Mouse (Mus musculus) kidney, postnatal 36 days (tissue): ENCODE data around the gene Chit1.
A peak's percentile ranks its signal among the peaks of the same experiment; 100 is the strongest.

ENCODE experiments used
- DNase-seq, 2 experiments: peaks; one replicate each; pipeline ENCODE4 v3.0.0; 2021 to 2022; ENCODE audit warnings: mixed read lengths in 2 of 2

Gene Chit1

DNA sequence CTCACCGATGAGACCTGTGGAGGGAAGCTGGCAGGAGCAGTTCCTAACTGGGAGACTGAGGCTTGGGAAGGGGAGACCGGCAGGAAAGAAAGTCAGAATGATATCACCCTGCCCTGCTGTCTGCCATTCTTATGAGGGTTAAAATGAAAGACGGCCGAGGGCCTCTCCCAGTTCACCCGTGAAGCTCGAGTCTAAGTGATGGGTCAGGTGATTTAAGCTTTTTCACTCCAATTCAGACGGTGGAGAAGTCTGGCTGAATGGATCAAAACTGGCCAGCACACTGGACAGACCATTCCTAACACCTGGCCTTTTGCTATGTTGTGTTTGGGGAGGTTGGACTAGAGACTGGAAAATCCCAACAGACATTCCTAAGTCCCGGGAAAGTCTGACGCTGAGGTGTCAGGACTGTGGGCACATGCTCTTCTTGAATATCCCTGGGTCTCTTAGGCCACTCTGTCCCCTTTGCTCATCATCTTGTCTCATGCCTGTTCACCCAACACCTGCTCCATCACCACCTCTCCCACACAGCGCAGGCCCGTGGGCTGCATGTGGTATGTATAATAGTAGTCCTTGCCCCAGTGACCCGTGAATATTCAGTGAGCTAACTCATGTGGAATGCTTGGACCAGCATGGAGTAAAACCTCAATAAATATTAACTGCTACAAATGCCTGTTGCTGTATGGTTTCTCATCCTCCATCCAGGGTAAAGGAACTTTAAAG is 11.4 kb upstream of the Chit1 start:
- DNase-seq = peak; percentile 40 to 69

- DNase-seq = no peak
These were observed 10.6 kb upstream of the Chit1 start for GRCm38 (mm10) chr1:134100401-134100800.

DNA sequence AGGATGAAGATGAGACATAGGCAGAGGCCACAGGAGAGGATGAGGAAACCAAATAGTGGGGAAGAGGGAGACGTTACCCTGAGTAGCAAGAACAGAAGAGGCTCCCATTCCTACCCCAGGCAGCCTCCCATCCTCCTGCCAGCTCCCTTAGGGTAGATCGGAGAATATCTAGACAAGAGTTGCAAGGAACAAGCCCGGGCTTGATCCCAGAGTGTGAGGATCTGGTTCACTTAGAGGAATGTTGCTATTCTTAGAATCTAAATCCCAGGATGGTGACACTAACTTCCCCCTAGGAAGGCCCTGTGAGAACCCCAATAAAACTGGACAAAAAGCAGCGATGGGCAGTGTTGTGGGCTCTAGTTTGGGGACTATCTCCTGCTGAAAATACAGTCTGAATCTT is 10.1 kb upstream of the Chit1 start:
- no peak for DNase-seq

DNA sequence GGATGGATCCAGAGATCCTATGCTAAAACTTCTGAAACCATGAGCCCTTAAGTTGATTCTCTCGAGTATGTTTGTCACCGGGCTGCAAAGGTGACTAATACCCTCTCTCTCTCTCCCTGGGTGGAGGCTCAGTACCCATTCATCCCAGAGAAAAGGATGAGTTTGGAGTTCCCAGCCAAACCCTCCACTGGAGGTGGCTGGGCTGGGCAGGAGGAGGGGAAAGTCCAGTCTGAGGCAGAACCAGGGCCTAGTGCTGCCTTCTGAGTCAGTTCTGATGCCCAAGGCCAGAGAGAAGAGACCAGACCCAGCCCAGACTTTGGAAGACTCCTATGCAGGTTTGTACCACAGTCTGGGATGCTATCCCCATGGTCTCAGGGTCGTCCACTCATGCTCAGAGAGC is 9.4 kb upstream of the Chit1 start:
- DNase-seq = no peak

GRCm38 (mm10) chr1:134103861-134104260 is 7.2 kb upstream of the Chit1 start:
- peak; percentile 44 to 56 for DNase-seq

GRCm38 (mm10) chr1:134105043-134105763 is 5.8 kb upstream of the Chit1 start:
- no peak for DNase-seq

GRCm38 (mm10) chr1:134105764-134106430 is 5.1 kb upstream of the Chit1 start:
- DNase-seq = no peak

- DNase-seq = peak; percentile 79 to 82
These were observed 4.3 kb upstream of the Chit1 start for GRCm38 (mm10) chr1:134106719-134107118.

- DNase-seq = no peak
These were observed 3.3 kb upstream of the Chit1 start for GRCm38 (mm10) chr1:134107777-134108176.

- no peak for DNase-seq
These were observed 1.0 kb upstream of the Chit1 start for GRCm38 (mm10) chr1:134110015-134110414.

- no peak for DNase-seq
These were observed 593 bp upstream of the Chit1 start for GRCm38 (mm10) chr1:134110449-134110848.

- DNase-seq = no peak
These were observed 2.5 kb downstream of the Chit1 start for GRCm38 (mm10) chr1:134113560-134113959.

DNA sequence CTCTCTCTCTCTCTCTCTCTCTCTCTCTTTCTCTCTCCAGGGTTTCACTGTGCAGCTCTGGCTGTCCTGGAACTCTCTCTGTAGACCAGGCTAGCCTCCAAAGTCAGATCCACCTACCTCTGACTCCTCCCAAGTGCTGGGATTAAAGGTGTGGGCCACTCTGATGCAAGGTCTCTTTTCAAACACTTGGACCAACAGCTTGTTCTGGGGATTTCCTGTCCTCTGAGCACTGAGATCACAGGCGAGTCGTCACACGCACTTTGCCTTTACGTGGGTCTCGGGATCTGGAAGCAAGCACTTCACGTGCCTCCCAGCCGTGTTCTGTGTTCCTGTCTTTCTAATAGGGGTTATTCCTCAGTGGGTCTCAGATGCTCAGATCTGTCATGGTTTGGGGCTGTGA is 3.0 kb downstream of the Chit1 start:
- DNase-seq = no peak

DNA sequence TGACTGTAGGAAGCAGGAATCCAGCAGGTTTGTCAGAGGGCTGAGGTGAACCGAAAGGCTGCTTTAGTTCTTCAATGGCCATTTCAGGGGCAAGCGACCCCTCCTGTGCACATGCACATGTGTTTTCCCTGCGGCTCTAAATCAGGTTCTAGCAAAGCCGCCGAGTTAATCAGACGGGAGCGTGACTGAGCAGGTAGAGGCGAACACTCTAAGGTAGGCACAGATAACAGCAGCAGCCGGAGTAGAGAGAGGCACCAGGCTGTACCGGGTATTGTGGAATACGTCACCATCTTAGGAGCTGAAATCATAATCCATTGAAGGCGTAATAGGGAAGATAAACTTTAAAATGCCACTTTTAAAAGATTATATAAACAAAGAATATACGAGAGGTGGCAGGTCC is 3.7 kb downstream of the Chit1 start:
- no peak for DNase-seq

DNA sequence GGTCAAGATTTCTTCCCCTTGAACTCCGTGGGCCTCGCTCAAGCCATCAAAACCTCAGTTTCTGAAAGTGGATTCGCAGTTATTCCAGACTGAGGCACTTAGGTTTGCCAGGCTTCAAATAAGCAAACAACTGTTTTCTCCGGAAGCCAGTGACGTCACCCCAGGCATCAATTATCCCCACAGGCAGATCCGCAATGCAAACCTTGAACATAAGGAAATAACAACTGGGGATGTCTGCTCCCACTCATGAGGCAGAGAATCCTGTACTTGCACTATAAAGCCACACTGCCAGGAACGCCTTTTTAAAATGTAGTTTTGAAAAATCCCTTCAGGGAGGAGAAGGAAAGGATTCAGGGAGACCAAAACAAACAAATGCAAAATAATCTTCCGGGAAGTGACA is 4.4 kb downstream of the Chit1 start:
- no peak for DNase-seq

DNA sequence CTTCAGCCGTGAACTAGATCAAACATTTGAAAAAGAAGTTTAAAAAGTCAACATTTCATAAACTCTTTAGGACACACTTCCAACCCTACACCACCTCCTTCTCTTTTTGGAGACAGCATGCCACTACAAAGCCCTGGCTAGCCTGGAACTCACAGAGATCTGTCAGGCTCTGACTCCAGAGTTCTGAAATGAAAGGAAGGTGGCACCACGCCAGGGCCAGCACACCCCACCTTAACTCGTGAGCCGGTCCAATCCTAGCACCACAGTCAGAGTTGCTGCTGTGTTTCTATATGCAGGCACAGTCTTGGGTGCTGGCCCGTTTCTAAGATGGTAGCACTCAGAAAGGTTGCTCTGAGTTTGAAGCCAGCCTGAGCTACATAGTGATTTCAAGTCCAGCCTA is 6.1 kb downstream of the Chit1 start:
- DNase-seq = no peak

- DNase-seq = peak; percentile 76 to 92
These were observed 9.1 kb downstream of the Chit1 start for GRCm38 (mm10) chr1:134120179-134120578.

DNA sequence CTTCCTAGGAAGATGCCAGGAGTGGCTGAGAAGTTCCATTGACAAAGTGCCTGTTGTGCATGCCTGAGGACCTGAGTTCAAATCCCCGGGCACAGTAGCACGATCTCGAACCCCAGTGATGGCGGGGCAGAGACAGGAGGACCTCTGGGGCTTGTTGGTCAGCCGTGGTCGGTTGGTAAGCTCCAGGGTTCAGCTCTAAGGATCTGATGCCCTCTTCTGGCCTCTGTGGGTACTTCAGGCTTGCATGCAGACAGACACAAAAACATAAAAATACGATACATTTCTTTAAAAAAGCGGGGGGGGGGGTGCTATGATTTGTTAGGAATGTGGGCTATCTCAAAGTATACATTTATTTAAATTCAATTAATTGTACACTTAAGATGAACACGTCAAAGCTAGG is 11.2 kb downstream of the Chit1 start:
- DNase-seq = peak in 1 of 2 experiments; percentile 67

GRCm38 (mm10) chr1:134133316-134133715 is 22.3 kb downstream of the Chit1 start:
- peak; percentile 41 to 76 for DNase-seq

GRCm38 (mm10) chr1:134136351-134136750 is 25.3 kb downstream of the Chit1 start:
- no peak for DNase-seq

DNA sequence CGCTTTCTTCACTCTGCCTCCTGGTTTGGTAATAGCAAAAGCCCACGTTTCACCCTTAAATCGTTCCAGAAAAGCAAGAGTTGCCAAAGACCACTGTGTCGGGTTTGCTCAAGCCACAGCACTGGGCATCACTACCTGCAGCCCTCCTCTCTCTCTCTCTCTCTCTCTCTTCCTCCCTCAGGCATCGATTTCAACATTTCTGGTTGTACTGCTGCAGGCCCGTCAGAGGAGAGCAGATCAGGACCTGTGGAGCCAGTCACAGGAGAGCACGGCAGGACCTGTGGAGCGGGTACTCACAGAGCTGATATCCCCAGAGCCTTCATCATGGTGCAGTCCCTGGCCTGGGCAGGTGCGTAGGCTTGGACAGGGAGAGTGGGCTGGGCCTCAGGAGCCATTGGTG is 27.4 kb downstream of the Chit1 start:
- DNase-seq = no peak

DNA sequence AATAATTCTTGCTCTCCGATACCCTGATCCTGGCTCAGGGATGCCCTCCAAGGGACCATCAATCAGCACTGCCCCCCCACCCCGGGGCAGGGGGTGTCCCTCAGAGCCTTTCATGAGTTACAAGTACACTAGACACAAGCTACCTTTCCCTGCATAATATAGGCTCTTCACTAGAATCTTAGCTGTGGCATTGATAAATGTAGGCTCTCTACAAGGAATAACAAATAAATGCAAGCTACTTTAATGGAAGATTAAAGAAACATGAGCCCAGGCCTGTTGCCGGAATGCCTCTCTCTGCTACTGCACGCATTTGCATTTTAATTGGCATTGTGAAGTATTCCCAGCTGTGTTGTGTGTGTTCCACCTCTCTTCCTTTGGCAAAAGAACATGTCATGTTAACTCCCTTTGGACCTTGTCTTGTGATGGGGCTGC is 31.3 kb downstream of the Chit1 start:
- DNase-seq = no peak

GRCm38 (mm10) chr1:134146066-134146465 is 35.0 kb downstream of the Chit1 start:
- no peak for DNase-seq

DNA sequence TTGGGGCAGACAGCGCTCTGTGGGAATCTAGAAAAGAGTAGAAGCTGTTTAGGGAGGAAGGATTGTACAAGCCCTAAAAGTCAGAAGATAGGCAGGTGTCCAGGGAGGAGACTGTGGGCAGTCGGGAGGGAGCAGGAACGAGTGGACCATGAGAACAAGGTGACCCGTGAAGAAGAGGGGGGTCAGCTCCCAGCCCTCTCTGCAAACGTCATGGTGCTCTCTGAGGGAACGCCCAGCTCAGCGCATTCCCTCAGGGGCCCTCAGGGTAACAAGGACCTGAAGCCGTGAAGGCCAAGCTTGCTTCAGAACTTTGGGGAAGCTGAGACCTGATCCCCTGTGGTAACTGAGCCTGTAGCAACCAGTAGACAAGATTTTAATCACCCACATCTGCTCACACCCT is 39.0 kb downstream of the Chit1 start:
- DNase-seq = no peak
